Mouse (Mus musculus) lung, adult 18-20 months (tissue): ENCODE results near the gene Cnot6.

Experiments used
- DNase-seq, 2 experiments: peaks; one replicate each; pipeline ENCODE4 v3.0.0; 2022; ENCODE audit warnings: mixed read lengths in 2 of 2

Cnot6 gene

DNA sequence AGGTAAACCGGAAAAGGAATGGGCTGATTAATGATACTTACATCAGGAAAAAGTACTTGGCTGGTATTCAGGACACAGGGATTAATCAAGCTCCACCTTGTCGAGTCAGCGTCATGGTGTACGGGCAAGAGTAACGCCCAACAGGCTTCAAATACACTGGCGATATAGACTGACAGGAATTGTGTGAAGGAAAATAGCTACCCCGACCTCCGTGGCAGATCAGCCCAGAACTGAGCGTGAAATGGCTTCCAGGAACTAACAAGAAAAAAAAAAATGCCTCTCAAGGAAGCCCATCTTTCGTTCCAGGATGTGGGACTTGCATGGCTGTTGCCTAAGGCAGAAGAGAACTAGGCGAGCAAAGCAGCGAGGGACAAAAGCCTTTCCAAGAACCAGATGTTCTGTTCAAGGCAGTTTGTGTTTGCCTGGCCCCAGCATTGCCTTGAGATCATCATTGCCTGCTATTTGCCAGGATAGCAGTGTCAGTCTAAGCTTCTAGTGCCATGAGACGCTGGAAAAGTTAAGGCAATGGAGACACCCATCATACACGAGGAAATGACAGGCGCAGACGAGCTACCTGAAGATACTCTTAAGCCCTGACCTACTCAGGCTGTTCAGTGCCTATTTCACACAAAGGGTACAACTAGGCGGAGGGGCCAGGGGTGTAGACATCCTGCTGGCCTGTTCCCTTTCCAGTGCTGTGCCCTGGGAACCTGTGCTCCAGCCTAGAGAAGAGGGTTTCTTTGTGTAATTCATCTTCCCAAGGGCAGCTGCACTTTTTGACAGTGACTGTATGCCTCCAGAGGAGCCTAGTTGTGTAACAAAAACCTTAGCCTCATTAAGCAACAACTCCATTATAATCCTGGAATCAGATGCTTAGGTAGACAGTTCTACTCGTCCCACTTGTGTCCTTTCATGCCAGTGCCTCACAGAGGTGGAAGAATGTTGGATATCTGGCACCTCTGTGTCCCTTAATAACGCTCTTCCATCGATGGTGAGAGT lies 1.1 kb upstream of the Cnot6 start:
- peak; percentile 24 to 48 for DNase-seq

DNA sequence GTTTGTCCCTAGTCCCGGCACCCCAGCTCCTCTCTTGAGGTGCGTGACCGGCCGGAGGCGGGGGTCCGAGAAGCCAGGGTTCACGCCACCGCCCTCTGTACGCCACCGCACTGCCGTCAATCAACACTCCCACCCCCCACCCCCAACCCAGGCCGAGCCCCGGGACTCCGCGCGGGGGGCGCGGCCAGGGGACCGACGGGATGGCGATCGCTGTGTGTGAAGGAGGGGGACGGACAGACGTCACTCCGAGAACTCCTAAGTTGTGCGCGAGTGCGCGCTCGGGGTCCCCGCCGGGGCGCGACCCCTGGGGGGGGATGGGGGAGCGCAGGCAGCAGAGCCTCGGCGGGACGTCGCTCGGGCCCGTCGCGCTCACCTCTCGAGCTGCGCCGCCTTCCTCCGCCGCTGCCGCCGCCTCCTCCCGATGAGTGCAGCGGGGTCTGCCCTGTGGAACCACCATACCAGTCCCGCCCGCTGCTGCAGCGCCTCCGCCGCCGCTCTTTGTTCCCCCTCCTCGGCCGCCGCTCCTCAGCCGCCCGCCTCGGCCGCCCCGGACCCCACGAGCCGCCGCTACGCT lies 455 bp downstream of the Cnot6 start:
- peak; percentile 35 to 36 for DNase-seq

DNA sequence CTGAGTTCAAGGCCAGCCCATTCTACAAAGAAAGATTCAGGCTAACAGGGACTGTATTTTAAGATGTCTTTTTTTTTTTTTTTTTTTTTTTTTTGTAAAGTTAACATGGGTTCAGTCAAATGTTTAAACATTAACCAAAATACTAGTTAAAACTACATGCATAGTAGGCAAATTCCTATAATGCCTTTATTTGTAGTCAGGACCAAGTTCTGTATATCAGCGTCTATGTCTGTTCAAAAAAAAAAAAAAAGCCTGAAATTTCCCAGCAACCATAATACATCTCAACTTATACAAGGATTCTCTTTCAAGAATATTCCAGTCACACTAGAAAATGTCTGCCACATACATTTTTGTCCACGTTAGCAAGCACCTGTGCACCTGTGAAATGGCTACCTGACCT lies 1.9 kb downstream of the Cnot6 start:
- no peak for DNase-seq

DNA sequence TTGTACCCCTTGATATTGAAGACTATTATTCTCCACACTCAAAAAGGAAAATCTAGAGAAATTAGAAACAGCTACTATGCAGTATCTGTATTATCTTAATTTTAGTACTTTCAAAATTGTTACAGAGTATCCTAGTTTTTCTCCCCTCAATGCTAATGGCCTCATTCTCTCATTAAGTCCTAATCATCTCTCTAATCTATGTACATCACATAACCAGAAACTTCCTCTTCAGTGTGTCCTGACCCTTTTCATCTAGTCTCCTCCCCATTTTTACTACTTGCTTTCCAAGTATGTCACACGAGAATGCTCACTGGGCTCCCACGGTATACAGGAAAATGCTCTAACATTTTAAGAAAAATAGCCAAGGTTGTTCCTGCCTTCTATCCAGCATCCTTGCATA lies 4.7 kb downstream of the Cnot6 start:
- no peak for DNase-seq

DNA sequence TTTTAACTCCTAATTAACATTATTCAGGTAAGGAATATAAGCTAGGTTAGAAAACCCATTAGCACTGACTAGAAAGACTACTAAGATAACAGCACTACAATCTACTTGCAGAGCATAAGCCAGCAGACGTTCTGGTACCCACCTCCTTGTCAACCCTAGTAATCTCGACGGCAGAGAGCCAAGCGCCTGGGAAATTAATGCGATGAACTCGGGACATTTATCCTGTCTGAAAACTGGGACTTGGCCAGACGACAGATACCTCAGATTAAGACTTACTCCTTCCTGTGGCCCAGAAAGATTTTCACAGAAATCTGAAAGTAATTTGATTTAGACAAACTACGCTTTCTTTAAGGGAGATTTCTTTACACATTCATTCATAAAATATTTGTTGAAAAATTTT lies 7.7 kb downstream of the Cnot6 start:
- no peak for DNase-seq

DNA sequence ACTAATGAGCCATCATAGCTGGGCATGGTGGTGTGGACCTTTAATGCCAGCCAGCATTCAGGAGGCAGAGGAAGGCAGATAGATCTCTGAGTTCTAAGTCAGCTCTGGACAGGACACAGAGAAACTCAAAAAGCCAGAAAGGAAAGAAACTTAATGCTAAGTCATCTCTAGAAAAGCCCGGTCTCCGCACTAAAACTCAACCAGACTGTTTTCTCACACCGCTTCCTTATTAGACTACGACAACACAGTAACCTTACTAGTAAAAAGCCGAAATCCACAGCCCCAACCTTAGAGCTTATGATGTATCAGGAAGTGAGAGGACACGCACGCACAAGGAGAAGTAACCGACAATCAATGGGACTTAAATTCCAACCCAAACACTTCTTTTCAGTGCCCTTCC lies 10.5 kb downstream of the Cnot6 start:
- no peak for DNase-seq

DNA sequence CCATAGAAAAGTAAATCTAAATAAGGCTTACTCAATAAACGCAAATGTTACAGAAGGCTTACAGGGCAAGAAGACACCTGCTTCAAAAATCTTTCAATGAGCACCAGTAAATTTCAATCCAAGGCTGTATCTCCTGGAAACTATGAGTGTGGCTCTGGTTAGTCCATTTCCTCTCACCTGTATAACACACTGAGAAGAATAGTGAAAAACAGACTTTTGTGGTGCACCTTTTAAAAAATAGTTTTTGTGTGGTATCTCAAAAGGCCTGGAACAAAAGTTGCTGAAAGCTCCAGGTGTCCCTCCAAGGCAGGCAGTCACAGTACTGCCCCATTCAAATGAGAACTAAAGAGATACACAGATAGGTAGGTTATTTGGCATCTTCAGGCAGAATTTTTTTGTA lies 13.4 kb downstream of the Cnot6 start:
- DNase-seq = no peak

DNA sequence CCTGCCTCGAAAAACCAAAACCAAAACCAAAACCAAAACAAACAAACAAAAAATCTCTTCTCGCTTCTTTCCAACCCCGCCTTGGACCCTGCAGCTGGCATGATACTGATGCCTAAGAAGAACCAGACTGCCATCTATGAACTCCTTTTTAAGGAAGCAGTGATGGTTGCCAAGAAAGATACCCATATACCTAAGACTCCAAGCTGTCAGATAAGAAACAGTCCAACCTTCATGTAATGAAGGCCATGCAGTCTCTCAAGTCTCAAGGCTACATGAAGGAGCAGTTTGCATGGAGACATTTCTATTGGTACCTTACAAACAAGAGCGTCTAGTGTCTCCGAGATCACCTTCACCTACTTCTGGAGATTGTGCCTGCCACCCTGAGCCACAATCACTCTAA lies 14.7 kb downstream of the Cnot6 start:
- no peak for DNase-seq

DNA sequence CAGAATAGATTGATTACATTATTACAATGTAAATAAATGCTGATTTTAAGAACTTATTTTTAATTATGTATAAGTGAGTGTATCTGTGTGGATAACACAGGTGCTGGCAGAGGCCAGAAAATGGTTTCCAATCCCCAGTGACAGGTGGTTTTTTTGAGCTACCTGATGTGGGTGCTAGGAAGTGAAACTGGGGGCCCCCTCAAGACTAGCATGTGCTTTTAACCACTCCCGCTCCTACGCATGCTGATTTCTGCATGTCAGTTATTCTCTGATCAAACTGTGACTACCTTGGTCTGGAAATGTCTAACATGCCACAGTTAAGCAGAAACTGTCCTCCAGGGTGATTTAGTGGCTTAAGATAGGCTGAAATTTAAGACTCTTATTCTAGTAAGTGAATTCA lies 16.1 kb downstream of the Cnot6 start:
- no peak for DNase-seq

DNA sequence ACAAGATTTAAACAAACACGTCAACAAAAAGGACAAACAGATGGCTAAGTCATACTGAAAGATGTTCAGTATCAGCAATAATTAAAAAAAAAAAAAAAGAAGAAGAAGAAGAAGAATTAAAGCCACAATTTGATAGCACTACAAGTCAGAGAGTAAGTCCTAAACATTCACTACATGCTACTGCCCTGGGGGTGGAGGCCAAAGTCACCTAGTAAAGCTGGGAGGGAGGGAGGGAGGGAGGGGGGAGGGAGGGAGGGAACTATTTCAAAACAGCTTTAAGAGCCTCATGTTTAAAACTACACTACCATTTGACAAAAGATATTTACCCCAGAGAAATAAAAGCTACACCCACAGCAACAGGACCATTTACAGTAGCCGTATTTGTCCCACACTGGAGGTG lies 16.8 kb downstream of the Cnot6 start:
- no peak for DNase-seq

DNA sequence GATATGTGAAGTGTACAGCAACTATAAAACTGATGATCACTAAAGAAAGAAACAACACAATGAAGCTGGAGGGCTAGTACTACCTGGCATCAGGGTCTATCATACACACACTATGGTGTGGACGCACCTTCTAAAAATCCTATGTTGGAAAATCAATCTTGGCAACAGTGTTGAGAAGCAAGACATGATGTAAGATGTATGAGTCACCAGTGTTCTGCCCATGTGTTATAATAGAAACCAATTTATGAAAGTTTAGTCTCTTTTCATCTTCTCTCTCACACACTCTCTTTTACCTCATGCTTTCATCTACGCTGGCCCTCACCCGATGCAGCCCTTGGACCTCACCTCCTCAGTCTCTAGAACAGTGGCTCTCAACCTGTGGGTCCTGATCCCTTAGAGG lies 17.5 kb downstream of the Cnot6 start:
- DNase-seq = no peak

DNA sequence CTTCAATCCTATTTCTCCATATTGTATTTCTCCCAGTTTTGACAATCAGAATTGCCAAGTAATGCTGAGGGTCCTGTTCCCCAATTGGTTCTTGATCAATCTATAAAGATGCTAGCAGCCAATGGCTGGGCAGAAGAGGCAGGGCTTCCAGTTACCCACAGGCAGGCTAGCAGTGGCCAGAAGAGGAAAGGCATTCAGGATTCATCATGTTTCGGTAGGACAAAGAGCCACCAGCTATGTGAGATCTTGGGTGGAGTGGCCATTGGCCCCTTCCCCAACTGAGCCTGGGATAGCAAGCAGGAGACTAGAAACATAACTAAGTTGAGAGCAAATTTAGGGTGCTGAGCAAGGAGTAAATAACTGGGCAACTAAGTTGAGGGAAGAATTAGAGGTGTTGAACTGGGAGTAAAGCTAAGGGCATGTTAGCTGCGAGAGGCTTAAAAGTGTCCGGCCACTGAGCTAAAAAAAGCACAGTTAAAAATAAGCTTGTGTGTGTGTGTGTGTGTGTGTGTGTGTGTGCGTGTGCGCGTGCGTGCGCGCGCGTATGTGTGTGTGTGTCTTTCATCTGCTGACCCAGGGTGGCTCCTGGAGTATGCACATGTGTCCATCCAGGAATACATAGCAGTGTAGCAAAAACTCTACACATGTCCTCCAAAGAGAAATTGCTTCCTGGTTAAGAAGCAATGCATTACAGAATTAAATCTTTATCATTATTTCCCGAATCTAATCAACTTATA lies 28.1 kb downstream of the Cnot6 start:
- DNase-seq = no peak

DNA sequence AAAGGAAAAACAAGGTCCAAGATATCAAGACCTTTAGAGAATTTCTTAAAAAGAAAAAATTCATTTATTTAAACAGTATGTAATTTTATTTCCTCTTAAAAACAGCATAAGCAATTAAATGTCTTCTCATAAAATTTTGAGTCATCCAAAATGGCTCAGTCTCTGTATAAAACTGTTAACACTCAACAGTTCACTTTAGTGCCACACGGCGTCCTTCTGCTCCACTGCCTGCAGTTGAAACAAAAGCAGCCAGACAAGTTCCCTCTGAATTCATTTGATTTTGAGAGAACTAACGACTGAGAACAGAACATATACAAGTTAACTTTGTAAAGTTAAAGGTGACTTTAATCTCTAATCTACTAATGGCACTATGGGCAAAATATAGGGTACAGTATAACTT lies 39.1 kb downstream of the Cnot6 start:
- no peak for DNase-seq

DNA sequence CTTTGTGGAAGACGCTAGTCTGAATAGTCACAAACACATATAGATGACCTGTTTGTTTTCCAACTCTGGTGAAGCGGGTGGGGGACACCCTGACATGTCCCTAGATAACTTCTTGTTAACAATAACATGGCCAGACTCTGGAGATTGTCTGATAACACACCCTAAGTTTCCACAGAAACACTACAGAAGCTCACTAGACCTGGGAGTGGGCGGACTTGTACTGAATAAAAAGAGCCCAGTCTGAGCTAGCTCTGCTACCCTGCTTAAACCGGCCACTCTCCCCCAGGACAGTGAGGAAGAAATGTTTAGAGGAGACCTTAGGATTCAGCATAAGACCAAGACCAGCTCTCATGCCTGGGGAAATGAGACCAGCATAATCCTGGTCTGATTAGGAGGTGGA lies 47.1 kb downstream of the Cnot6 start:
- peak in 1 of 2 experiments; percentile 15 for DNase-seq

DNA sequence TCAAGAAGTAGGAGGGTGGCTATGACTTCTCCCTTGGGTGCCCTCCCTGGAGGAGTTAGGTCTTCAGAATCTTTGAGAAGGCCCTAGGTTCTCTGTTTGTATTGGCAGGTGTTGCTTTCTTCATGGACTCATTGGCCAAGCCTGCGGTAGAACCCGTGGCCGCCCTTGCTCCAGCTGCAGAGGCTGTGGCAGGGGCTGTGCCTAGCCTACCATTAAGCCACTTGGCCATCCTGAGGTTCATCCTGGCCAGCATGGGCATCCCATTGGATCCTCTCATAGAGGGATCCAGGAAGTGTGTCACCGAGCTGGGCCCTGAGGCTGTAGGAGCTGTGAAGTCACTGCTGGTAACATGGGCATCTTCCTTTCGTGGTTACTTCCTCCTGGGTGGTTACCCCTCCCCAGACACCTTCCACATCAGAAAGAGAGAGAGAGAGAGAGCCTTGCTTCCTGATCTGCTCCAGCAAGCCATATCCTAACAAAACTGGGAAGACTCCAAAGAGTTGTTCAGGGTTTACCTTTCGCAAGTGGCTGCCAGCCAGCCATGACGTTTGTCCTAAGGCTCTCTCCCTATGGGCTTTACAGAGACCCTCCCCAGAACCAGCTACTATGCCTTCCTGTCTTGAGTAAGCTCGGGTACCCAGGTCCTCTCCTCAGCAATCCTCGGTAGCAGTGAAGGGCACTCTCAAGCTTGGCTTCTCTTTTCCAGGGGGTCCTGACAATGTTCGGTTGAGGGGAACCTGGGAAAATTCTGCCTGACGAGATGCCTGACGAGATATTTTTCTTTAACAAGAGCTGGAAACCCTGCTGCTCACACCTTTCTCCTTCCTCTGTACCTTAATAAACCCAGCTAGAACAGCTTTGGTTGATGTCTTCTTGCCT lies 48.0 kb downstream of the Cnot6 start:
- no peak for DNase-seq

DNA sequence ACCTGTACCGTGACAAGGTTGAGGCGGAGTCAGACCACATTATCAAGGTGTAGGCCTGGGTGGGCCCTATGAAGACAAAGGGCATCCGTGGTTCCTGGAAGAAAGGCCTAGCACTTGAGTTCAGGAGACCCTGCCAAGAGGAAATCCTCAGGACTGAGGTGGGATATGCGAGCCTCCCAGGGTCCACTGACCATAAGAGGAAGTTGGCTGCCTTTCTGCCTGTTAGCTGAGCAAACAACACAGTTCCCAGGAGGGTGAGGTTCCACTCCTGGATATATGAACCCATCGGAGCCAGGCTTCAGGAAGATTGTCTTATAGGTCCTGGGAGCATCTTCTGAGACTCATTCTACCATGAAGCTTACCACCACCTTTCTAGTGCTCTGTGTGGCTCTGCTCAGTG lies 49.2 kb downstream of the Cnot6 start, which contains the start of gene Scgb3a1:
Gene Scgb3a1 (plus strand): TSS at position 301 of the 400 bp plus-strand sequence.
- DNase-seq = peak in 1 of 2 experiments; percentile 35

DNA sequence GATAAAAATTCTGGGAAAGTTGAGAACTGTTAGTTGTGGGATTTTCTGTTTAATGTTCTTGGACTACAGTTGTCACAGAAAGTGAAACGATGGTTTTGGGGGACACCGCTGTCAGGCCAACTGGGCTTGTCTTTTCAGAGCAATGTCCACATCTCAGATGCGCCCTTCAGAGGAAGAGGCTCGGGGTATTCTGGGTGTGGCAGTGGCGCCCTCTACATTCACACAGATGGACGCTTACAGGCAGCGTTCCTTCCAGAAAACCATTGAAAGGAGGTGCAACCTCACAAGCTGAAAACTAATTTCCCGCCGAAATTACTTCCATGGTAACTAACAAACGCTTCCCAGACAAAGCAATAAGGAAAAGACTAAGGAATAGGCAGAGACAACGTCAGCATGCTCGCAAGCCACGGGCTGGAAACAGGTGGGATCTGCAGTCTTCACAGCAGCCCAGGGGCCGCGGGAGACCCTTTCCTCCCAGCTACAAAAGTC lies 50.2 kb downstream of the Cnot6 start:
- DNase-seq = no peak

DNA sequence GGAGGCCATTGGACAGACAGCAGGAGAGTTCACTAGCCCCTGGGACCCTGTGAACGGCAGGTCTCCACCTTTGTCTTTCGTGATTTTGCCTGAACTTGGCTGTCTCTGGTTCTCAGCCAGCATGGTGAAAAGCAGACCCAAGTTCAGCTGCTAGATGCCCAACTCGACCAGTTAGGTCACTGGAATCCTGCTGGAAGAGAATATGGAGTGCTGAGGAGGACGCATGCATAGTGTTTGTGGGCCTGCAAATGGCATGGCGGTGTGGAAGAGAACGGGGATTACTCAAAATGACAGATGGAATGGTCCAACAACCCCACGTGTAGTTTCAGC lies 53.1 kb downstream of the Cnot6 start:
- no peak for DNase-seq

DNA sequence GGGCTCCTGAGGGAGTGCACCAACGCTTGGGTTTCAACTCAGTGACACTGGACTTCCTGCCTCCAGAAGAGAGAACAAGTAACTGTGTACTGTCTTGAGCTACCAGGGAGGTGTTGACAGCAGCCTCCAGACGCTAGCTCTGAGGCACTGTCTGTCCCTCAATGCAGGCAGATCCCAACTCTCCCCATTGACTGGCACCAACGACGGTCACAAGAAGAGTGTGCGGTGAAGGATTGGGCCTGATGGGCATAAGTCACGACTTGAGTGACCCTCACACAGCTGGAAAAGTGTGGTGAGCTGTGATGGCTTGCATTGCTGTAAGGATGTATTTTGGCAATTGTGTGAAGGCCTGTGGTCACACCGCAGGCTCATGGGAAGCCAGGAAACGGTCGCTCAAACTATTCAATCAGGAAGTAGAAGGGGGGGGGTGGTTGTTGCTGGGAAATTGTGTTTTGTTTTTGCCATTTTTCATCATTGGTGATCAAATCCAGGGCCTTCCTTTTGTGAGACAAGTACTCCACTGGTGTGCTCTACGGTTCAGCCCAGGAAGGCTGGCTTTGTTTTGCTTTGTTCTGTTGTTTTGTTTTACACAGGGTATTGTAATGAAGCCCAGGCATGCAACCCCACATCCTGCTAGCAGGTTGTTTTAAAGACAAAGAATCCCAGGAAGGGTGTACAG lies 53.6 kb downstream of the Cnot6 start:
- DNase-seq = no peak

DNA sequence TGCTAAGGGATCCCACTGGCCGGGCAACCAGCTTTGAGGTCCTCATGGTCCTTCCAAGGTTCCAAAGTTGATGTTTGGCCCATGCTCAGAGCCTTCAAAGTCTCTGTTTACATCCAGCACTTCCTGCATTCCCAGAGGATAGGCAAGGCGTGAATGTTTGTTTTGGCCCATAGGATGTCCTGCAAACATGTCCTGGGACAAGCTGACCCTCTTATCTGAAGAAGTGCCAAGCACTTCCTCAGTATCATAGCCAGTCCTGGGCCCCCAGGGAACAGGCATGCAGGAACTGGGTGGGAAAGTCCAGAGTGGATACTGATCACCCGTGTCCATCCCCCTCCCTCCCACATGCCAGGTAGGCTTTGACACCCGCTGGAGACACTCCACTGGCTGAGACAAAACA lies 54.5 kb downstream of the Cnot6 start:
- DNase-seq = peak; percentile 53 to 78

DNA sequence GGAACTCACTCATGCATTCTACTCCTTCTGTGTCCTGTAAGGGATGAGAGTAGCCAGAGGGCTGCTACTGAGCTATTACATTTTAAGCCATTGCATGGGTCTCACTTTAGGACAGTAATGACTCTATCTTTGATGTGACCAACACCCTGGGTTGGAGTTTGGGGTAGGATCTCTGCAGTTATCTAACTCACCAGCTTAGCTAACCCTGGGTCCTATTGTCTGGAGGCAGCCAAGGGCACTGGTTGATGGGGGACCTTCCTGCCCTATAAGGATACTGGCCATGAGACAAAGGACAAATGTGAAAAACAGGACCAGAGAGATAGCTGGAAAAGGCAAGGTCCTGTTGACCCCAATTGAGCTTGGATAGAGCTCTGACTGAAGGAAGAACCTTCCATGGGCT lies 57.0 kb downstream of the Cnot6 start:
- no peak for DNase-seq

DNA sequence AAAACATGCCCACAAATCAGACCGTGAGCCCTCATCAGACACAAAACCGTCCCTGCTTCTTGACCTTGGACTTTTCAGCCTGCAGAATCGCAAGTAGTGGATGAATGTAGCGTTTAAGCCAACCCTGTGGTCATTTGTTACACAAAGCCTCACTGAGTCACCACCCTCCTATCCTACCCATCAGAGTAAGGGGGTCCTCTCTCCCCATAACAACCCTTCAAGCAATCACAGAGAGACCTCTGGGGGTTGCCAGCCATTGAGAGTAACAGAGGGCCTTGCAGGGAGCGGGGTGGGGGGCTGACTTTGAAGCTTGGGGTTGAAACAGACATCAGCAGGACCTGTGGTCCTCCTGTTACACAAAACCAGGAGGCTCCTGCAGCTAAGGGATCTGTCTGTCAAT lies 57.9 kb downstream of the Cnot6 start:
- DNase-seq = no peak
